Mouse (Mus musculus) Muller cell, postnatal 12 days (primary cell): Measurements from ENCODE around the gene Gm5624.
"Not testable (repeated sequence)": the region's sequence is repeated elsewhere in the genome, so short reads cannot be mapped to it uniquely, and the experiment has no call there.

Experiments
- DNase-seq: peaks from one replicate; pipeline ENCODE4 v3.0.0-alpha.2; 2015; ENCODE audit errors: inconsistent ontology term

Gm5624 gene

DNA sequence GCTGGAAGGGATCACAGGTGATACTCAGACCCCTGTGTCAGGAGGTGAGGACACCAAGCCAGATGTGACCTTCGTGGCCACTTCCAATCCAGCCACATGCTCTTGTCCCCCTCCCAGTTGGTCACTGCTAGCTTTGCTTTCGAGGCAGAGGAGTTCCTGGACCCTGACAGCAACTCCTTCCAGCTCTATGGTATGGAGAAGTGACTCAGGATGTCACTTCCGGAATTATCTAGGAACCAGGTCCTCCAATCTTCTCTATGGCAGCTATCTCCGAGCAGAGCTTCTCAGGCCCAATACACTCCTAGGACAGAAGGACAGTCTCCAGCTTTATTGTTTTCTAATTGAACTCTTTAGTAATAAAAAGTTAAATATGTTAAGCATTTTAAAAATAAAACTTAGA is at the start of gene Gm5624:
Gene Gm5624 (minus strand): TSS at position 202 of the 400 bp plus-strand sequence.
- not testable (repeated sequence) for DNase-seq

- not testable (repeated sequence) for DNase-seq
These were observed 36.0 kb downstream of the Gm5624 start for GRCm38 (mm10) chr14:44591765-44592164.

DNA sequence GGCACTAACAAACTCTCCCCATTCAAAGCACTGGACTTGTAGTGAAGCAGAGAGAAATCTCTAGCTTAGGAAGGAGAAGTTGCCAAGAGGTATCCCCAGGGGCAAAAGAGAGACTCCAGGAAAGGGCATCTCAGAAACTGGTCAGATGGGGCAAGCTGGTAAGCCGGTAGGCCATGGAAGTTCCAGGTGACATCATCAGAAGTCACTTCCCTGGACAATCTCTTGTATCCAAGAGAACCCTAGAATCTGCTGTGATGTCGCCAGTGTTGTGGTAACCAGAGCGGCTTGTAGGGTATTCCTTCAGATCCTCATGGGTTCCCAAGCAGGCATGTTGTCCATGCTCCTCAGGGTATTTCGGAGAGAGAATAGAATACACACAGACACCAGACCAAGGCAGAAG is 44.9 kb downstream of the Gm5624 start, which contains the start of gene Gm8247:
Gene Gm8247 (plus strand): TSS at position 301 of the 400 bp plus-strand sequence.
- DNase-seq, result not testable (repeated sequence)

DNA sequence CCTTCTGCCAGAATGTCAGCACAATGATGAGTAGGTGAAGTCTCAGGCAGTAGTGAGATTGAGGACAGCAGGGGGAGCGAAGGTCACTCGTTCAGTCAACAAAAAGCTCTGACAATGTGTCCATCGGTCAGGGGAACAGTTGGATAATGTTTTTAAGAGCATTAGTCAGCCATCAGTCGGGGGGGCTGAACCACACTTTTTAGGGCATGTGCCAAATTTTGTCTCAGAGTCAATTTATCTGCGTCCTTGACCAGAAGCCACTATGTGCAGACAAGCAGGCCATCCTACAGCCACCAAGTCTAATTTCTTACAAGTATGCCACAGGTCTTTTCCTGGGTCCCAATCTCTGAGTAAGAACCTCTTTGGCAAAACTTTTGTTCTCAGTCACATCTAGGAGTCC is 79.8 kb downstream of the Gm5624 start:
- DNase-seq, result not testable (repeated sequence)

- DNase-seq, result not testable (repeated sequence)
These were observed 109.8 kb downstream of the Gm5624 start, which contains the start of gene Gm17093 for GRCm38 (mm10) chr14:44517976-44518375. Gene Gm17093 (plus strand): TSS chr14:44518276.
